Mouse (Mus musculus): ENCODE measurements around the gene Ssh3. TPM values are rescaled to one million over a fixed set of nuclear protein-coding genes. Genes with fewer than 3 reads are reported as not detected.

Ssh3 gene
- polyA plus RNA-seq, 1 experiment from 2014 or later: 2.1 TPM

- no peak overlapping the region; the same call in 1 of the 2 replicates for H3K27ac ChIP-seq (ENCODE audit: low read length)
- H3K9ac ChIP-seq (ENCODE audit: low read depth, low read length): no peak overlapping the region
- no peaks in the 10 kb centered on the region for H3K9me3 ChIP-seq (replicated peaks; ENCODE audit: control insufficient read depth, low read length)
- H3K36me3 ChIP-seq (ENCODE audit: control insufficient read depth, insufficient read depth): no peaks in the 10 kb centered on the region; the same call in 1 of the 2 replicates
- 65% methylated on average over 17 of the region's 17 CpGs for WGBS (ENCODE audit: insufficient replicate concordance)
- no peaks in the 10 kb centered on the region for H3K27me3 ChIP-seq (ENCODE audit: control insufficient read depth, insufficient read depth, low read depth, low read length)
- H3K4me2 ChIP-seq (ENCODE audit: low read depth, low read length): peak overlapping the region; percentile 28; the same call in 1 of the 2 replicates
- ATAC-seq (ENCODE audit: low read depth): no peak
- H3K4me3 ChIP-seq (ENCODE audit: low read depth, low read length): no peak overlapping the region
- H3K4me1 ChIP-seq (ENCODE audit: control insufficient read depth, low read depth, low read length): peaks cover 48% of the 10 kb centered on the region
These were observed 29.5 kb upstream of the Ssh3 start for GRCm38 (mm10) chr19:4298322-4299121.

DNA sequence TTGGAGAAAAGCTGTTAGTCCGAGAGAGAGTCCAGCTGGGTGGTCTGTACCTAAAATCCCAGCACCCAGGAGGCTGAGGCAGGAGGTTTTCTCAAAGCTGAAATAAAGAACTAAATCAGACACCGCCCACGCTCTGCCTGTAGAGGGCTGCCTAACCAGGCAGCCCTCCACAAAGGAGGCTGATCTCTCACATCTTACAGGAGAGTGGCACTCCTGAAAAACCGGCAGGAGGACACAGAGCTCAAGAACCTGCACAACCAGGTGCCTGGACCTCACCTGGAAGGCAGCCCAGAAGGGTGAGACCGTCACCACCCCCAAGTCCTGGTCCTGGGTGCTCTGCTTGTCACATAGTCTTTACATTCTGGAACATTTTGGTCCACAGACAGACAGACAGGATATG, 28.9 kb upstream of the Ssh3 start:
- no peaks in the 10 kb centered on the region; the same call in 1 of the 2 replicates for H3K36me3 ChIP-seq (ENCODE audit: control insufficient read depth, insufficient read depth)
- no peak overlapping the region for H3K4me2 ChIP-seq (ENCODE audit: low read depth, low read length)
- no peak overlapping the region for H3K9ac ChIP-seq (ENCODE audit: low read depth, low read length)
- no peak for ATAC-seq (ENCODE audit: low read depth)
- peak overlapping the region; percentile 27; the same call in 1 of the 2 replicates for H3K27ac ChIP-seq (ENCODE audit: low read length)
- peaks cover 45% of the 10 kb centered on the region for H3K4me1 ChIP-seq (ENCODE audit: control insufficient read depth, low read depth, low read length)
- 71% methylated on average over 5 of the region's 5 CpGs for WGBS (ENCODE audit: insufficient replicate concordance)
- no peak overlapping the region for H3K4me3 ChIP-seq (ENCODE audit: low read depth, low read length)
- no peaks in the 10 kb centered on the region for H3K9me3 ChIP-seq (replicated peaks; ENCODE audit: control insufficient read depth, low read length)
- H3K27me3 ChIP-seq (ENCODE audit: control insufficient read depth, insufficient read depth, low read depth, low read length): no peaks in the 10 kb centered on the region

DNA sequence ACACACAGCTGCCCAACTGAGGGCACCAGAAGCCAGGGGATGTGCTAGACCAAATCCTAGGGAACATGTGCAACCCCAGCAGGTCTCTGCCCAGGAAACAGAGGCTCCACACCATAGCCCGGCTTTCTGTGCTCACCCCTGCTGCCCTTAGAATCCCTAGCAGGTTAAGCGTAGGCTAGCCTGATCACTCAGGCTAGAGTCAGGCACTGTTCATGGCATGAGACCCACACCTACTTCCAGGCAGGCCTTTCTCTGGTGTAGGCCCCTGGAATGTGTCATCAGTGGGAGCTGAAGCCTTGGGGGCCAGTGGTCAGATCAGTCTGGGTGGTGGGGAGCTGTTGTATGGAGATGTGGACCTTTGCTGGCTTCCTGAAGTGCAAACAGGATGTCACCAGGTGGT, 27.6 kb upstream of the Ssh3 start:
- Histone ChIP-seq H3K27me3 (ENCODE audit: control insufficient read depth, insufficient read depth, low read depth, low read length) (no peaks in the 10 kb centered on the region), H3K4me1 (ENCODE audit: control insufficient read depth, low read depth, low read length) (peaks cover 38% of the 10 kb centered on the region), H3K36me3 (ENCODE audit: control insufficient read depth, insufficient read depth) (peaks cover 9% of the 10 kb centered on the region), H3K4me3 (ENCODE audit: low read depth, low read length) (no peak overlapping the region), H3K4me2 (ENCODE audit: low read depth, low read length) (no peak overlapping the region), H3K9ac (ENCODE audit: low read depth, low read length) (0 out of 2 replicates have a peak overlapping the region, but pooled peaks have one; percentile 5), H3K27ac (ENCODE audit: low read length) (peak overlapping the region; percentile 6; the same call in 1 of the 2 replicates), H3K9me3 (replicated peaks; ENCODE audit: control insufficient read depth, low read length) (no peaks in the 10 kb centered on the region)
- ATAC-seq (ENCODE audit: low read depth): no peak
- WGBS (ENCODE audit: insufficient replicate concordance): 54% methylated on average over 2 of the region's 2 CpGs

GRCm38 (mm10) chr19:4295391-4295790, 26.4 kb upstream of the Ssh3 start:
- no peaks in the 10 kb centered on the region for H3K9me3 ChIP-seq (replicated peaks; ENCODE audit: control insufficient read depth, low read length)
- H3K27me3 ChIP-seq (ENCODE audit: control insufficient read depth, insufficient read depth, low read depth, low read length): no peaks in the 10 kb centered on the region
- no peak overlapping the region for H3K4me2 ChIP-seq (ENCODE audit: low read depth, low read length)
- peaks cover 27% of the 10 kb centered on the region for H3K4me1 ChIP-seq (ENCODE audit: control insufficient read depth, low read depth, low read length)
- ATAC-seq (ENCODE audit: low read depth): no peak
- peaks cover 20% of the 10 kb centered on the region for H3K36me3 ChIP-seq (ENCODE audit: control insufficient read depth, insufficient read depth)
- H3K9ac ChIP-seq (ENCODE audit: low read depth, low read length): no peak overlapping the region
- WGBS (ENCODE audit: insufficient replicate concordance): 70% methylated on average over 4 of the region's 4 CpGs
- H3K4me3 ChIP-seq (ENCODE audit: low read depth, low read length): no peak overlapping the region
- H3K27ac ChIP-seq (ENCODE audit: low read length): no peak overlapping the region

DNA sequence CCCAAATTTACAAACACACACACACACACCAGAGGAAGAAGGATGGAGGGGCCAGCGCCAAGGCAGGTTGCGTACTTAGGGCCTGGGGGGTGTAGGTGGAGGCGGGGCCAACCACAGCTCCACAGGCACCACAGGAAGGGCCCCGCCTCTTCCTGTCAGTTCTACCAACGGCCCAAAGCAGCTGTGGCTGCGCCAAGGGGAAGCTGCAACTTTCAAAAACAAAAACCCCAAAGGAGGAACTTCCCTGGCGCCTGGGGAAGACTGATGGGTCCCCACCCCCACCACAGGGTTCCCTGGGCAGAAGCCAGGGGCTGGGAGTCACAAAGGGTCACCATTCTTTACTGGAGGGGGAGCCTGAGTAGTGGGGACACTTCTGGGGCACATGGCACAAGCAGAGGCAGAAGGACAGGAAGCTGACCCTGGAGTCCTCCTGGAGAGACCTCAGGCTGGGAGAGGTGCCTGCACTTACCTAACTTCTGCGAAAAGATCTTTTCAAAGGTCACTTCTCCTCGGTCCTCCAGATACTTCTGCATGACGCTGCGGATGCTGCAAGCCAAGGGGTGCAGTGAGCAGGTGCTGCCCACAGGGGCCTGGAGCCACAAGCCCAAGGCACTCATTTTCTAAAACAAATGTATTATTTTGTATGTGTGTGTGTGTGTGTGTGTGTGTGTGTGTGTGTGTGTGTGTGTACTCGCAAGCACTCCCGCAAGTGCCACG, 25.6 kb upstream of the Ssh3 start:
- no peaks in the 10 kb centered on the region for H3K27me3 ChIP-seq (ENCODE audit: control insufficient read depth, insufficient read depth, low read depth, low read length)
- H3K9me3 ChIP-seq (replicated peaks; ENCODE audit: control insufficient read depth, low read length): no peaks in the 10 kb centered on the region
- WGBS (ENCODE audit: insufficient replicate concordance): 25% methylated on average over 14 of the region's 14 CpGs
- ATAC-seq (ENCODE audit: low read depth): peak; percentile 65
- H3K4me2 ChIP-seq (ENCODE audit: low read depth, low read length): 0 out of 2 replicates have a peak overlapping the region, but pooled peaks have one; percentile 17
- H3K4me1 ChIP-seq (ENCODE audit: control insufficient read depth, low read depth, low read length): peaks cover 19% of the 10 kb centered on the region
- peaks cover 24% of the 10 kb centered on the region for H3K36me3 ChIP-seq (ENCODE audit: control insufficient read depth, insufficient read depth)
- H3K27ac ChIP-seq (ENCODE audit: low read length): peak overlapping the region; percentile 58
- no peak overlapping the region for H3K9ac ChIP-seq (ENCODE audit: low read depth, low read length)
- H3K4me3 ChIP-seq (ENCODE audit: low read depth, low read length): no peak overlapping the region

DNA sequence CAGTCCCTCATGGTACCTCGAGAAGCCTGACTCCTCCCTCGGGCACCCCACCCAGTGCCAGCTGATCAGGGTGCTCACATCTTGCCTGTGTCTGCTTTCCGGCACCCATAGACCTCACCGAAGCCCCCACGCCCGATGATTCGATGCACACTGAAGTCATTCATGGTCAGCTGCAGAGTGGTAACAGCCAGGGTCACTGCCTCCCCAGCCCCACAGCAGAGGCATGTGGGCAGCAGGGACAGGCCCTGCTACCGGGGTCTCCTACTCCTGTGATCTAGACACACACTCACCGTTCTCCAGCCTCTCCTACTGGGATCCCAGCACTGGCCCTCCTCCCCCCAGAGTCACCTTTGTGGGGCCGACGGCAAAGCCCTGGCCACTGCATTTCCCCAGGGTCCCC, 22.2 kb upstream of the Ssh3 start:
- H3K4me3 ChIP-seq (ENCODE audit: low read depth, low read length): no peak overlapping the region
- H3K27ac ChIP-seq (ENCODE audit: low read length): no peak overlapping the region
- no peak overlapping the region for H3K4me2 ChIP-seq (ENCODE audit: low read depth, low read length)
- peaks cover 6% of the 10 kb centered on the region for H3K4me1 ChIP-seq (ENCODE audit: control insufficient read depth, low read depth, low read length)
- no peaks in the 10 kb centered on the region for H3K9me3 ChIP-seq (replicated peaks; ENCODE audit: control insufficient read depth, low read length)
- 85% methylated on average over 11 of the region's 11 CpGs for WGBS (ENCODE audit: insufficient replicate concordance)
- peaks cover 47% of the 10 kb centered on the region for H3K36me3 ChIP-seq (ENCODE audit: control insufficient read depth, insufficient read depth)
- no peaks in the 10 kb centered on the region for H3K27me3 ChIP-seq (ENCODE audit: control insufficient read depth, insufficient read depth, low read depth, low read length)
- H3K9ac ChIP-seq (ENCODE audit: low read depth, low read length): no peak overlapping the region
- no peak for ATAC-seq (ENCODE audit: low read depth)

DNA sequence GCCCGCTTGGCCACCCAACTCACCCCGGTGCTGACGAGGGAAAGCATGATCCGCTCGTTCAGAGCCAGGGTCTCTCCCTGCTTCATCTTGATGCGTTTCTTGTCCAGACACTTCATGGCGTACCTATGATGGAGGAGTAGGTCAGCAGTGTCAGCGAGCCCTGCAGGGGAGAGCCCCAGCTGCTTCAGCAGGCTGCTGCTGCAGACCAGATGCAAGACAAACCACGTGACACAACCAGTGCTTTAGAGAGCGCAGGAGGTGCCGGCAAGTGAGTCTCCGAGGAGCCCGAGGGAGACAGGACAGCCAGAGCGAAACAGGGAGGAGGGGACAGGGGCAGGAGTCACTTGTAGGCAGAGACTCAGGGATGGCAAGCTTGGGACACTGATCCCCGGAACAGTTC, 21.8 kb upstream of the Ssh3 start:
- Histone ChIP-seq H3K36me3 (ENCODE audit: control insufficient read depth, insufficient read depth) (peaks cover 47% of the 10 kb centered on the region), H3K9ac (ENCODE audit: low read depth, low read length) (no peak overlapping the region), H3K27ac (ENCODE audit: low read length) (no peak overlapping the region), H3K4me3 (ENCODE audit: low read depth, low read length) (no peak overlapping the region), H3K27me3 (ENCODE audit: control insufficient read depth, insufficient read depth, low read depth, low read length) (no peaks in the 10 kb centered on the region), H3K9me3 (replicated peaks; ENCODE audit: control insufficient read depth, low read length) (no peaks in the 10 kb centered on the region), H3K4me1 (ENCODE audit: control insufficient read depth, low read depth, low read length) (peaks cover 3% of the 10 kb centered on the region; the same call in 1 of the 2 replicates), H3K4me2 (ENCODE audit: low read depth, low read length) (no peak overlapping the region)
- ATAC-seq (ENCODE audit: low read depth): no peak
- 75% methylated on average over 15 of the region's 15 CpGs for WGBS (ENCODE audit: insufficient replicate concordance)

GRCm38 (mm10) chr19:4283653-4284052, 14.7 kb upstream of the Ssh3 start:
- Histone ChIP-seq H3K27me3 (ENCODE audit: control insufficient read depth, insufficient read depth, low read depth, low read length) (no peaks in the 10 kb centered on the region; the same call in 1 of the 2 replicates), H3K9ac (ENCODE audit: low read depth, low read length) (no peak overlapping the region), H3K4me3 (ENCODE audit: low read depth, low read length) (peak overlapping the region; percentile 62), H3K4me1 (ENCODE audit: control insufficient read depth, low read depth, low read length) (peaks cover 13% of the 10 kb centered on the region), H3K27ac (ENCODE audit: low read length) (peak overlapping the region; percentile 49), H3K36me3 (ENCODE audit: control insufficient read depth, insufficient read depth) (peaks cover 16% of the 10 kb centered on the region), H3K9me3 (replicated peaks; ENCODE audit: control insufficient read depth, low read length) (no peaks in the 10 kb centered on the region; the same call in 1 of the 2 replicates), H3K4me2 (ENCODE audit: low read depth, low read length) (peak overlapping the region; percentile 80)
- no peak for ATAC-seq (ENCODE audit: low read depth)
- WGBS (ENCODE audit: insufficient replicate concordance): 20% methylated on average over 7 of the region's 7 CpGs
